Mouse (Mus musculus): ENCODE data around the gene Cct3. TPM values are rescaled to one million over a fixed set of nuclear protein-coding genes. Genes with fewer than 3 reads are reported as not detected.
"Not testable (repeated sequence)": the region's sequence is repeated elsewhere in the genome, so short reads cannot be mapped to it uniquely, and the experiment has no call there.

The Cct3 gene
- polyA plus RNA-seq, 1 experiment, result 81.0 TPM

DNA sequence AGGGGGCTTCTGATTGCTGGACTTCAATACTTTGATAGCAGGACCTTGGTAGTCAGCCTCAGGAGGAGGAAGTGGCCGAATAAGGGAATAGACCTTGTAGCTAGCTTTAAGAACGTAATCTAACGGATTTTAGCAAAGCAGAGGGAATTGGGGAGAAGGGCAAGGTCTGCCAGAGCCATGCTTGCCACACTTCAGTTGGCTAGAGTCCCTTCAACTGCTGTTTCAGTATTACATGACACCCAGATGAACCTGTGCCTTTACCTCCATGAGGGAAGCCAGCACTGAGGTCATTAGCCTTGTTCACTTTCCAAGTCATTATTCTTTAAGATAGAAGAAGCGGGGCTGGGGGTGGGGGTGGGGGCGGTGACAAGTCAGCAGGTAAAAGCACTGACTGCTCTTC lies 27.9 kb upstream of the Cct3 start:
- Histone ChIP-seq H3K4me3 (replicated peaks; ENCODE audit: control insufficient read depth, low read depth, low read length) (no peak overlapping the region), H3K4me1 (ENCODE audit: control insufficient read depth, insufficient read depth, low read length) (no peaks in the 10 kb centered on the region), H3K27ac (ENCODE audit: control insufficient read depth, insufficient read depth, low read depth, low read length, poor library complexity) (no peak overlapping the region)
- 87% methylated on average over 5 of the region's 5 CpGs for WGBS
- TF ChIP-seq CTCF (IDR thresholded peaks at IDR 0.05; ENCODE audit: control insufficient read depth, insufficient read depth, low read length) (no peak), POLR2A (IDR thresholded peaks at IDR 0.05; ENCODE audit: borderline replicate concordance, control insufficient read depth, low read depth, low read length) (no peak)

DNA sequence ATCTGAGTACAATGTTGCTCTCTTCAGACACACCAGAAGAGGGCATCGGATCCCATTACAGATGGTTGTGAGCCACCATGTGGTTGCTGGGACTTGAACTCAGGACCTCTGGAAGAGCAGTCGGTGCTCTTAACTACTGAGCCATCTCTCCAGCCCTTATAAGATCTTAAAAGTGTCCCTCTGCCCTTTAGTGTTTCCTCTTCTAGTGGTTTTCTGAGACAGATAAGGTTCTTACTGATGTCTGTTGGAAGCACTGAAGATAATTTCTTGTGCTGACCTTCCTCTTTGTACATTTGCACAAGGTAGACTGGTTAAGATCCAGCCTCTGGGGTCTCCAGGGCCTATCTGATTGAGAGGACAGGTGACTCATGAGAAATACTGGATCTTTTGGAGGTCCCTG lies 25.6 kb upstream of the Cct3 start:
- H3K4me1 ChIP-seq (ENCODE audit: control insufficient read depth, insufficient read depth, low read length); H3K4me3 ChIP-seq (replicated peaks; ENCODE audit: control insufficient read depth, low read depth, low read length); H3K27ac ChIP-seq (ENCODE audit: control insufficient read depth, insufficient read depth, low read depth, low read length, poor library complexity): not testable (repeated sequence)
- WGBS, result 72% methylated on average over 2 of the region's 2 CpGs

DNA sequence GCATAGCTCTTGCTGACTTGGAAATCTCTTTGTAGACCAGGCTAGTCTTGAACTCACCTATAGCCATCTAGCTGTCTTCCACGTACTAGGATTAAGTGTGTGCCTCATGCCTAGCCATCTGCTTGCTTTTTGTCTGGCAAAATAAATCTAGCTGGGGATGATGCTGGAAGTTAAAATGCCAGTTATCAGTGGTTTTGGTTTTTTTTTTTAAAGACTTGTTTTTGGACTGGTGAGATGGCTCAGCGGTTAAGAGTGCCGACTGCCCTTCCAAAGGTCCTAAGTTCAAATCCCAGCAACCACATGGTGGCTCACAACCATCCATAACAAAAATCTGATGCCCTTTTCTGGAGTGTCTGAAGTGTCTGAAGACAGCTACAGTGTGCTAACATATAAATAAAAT lies 25.1 kb upstream of the Cct3 start:
- Histone ChIP-seq H3K27ac (ENCODE audit: control insufficient read depth, insufficient read depth, low read depth, low read length, poor library complexity) (no peak overlapping the region), H3K4me3 (replicated peaks; ENCODE audit: control insufficient read depth, low read depth, low read length) (no peak overlapping the region), H3K4me1 (ENCODE audit: control insufficient read depth, insufficient read depth, low read length) (no peaks in the 10 kb centered on the region)
- 80% methylated on average over 3 of the region's 3 CpGs for WGBS
- TF ChIP-seq POLR2A (IDR thresholded peaks at IDR 0.05; ENCODE audit: borderline replicate concordance, control insufficient read depth, low read depth, low read length), result no peak
- TF ChIP-seq CTCF (IDR thresholded peaks at IDR 0.05; ENCODE audit: control insufficient read depth, insufficient read depth, low read length), result no peak

DNA sequence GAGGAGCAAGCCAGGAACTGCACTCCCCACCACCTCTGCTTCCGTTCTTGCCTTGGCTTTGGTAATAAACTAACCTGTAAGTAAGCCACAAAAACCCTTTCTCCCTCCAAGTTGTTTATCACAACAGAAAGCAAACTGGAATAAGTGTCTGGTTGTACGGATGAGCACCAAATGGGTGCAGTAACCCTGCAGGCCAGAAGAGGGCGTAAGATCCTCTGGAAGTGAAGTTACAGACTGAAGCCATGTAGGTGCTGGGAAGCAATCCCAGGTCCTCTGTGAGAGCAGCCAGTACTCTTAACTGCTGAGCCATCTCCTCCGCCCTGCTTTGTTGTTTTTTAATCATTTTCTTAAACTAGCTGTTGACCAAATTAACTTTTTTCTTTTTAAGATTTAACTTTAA lies 22.9 kb upstream of the Cct3 start:
- 89% methylated on average over 4 of the region's 4 CpGs for WGBS
- no peak overlapping the region for H3K4me3 ChIP-seq (replicated peaks; ENCODE audit: control insufficient read depth, low read depth, low read length)
- no peak for TF ChIP-seq POLR2A (IDR thresholded peaks at IDR 0.05; ENCODE audit: borderline replicate concordance, control insufficient read depth, low read depth, low read length)
- TF ChIP-seq CTCF (IDR thresholded peaks at IDR 0.05; ENCODE audit: control insufficient read depth, insufficient read depth, low read length), result peak; percentile 35; the same call in 1 of the 2 replicates
- H3K27ac ChIP-seq (ENCODE audit: control insufficient read depth, insufficient read depth, low read depth, low read length, poor library complexity), result no peak overlapping the region
- H3K4me1 ChIP-seq (ENCODE audit: control insufficient read depth, insufficient read depth, low read length), result no peaks in the 10 kb centered on the region

DNA sequence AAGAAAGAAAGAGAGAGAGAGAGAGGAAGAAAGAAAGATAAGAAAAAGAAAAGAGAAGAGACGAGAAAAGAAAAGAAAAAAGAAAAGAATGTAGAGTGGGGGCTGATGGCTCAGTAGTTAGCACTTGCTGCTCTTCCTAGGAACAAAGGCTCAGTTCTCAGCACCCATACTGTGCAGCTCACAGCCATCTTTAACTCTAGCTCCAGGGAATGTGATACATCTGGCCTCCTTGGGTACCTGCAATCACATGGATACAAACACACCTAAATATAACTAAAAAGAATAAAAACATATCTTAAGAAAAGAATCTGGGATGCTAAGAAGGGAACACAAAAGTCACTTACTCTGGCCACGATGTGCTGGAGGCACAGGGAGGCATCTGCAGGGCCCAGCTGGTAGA lies 20.8 kb upstream of the Cct3 start:
- no peak overlapping the region for H3K27ac ChIP-seq (ENCODE audit: control insufficient read depth, insufficient read depth, low read depth, low read length, poor library complexity)
- 71% methylated on average over 2 of the region's 2 CpGs for WGBS
- no peak for TF ChIP-seq POLR2A (IDR thresholded peaks at IDR 0.05; ENCODE audit: borderline replicate concordance, control insufficient read depth, low read depth, low read length)
- TF ChIP-seq CTCF (IDR thresholded peaks at IDR 0.05; ENCODE audit: control insufficient read depth, insufficient read depth, low read length), result no peak
- H3K4me1 ChIP-seq (ENCODE audit: control insufficient read depth, insufficient read depth, low read length), result no peaks in the 10 kb centered on the region
- no peak overlapping the region for H3K4me3 ChIP-seq (replicated peaks; ENCODE audit: control insufficient read depth, low read depth, low read length)

DNA sequence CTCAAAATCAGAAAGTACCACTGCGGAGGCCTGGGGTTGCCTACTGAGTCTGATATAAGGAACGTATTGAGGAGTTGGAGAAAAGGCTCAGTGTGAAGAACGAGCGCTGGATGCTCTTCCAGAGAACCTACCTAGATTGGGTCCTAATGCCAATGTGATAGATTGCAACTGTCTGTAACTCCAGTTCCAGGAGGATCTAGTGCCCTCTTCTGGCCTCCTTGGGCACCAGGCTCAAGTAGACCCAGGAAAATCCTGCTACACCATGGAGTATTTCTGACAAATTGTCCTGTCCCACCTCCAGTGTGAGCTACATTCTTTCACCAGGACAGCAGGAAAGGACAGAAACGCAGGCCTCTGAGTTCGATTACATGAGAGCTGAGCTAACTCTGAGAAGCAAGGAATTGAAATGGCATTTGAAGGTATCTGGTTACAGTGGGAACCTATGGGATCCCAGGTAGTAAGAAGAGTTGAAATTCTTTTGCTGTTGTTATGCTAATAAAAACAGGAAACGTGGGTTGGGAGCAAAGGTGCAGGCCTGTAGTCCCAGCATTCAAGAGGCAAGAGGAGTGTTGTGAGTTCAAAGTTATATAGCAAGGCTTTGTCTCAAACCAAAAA lies 20.3 kb upstream of the Cct3 start:
- no peak overlapping the region for H3K4me3 ChIP-seq (replicated peaks; ENCODE audit: control insufficient read depth, low read depth, low read length)
- no peak overlapping the region for H3K27ac ChIP-seq (ENCODE audit: control insufficient read depth, insufficient read depth, low read depth, low read length, poor library complexity)
- no peaks in the 10 kb centered on the region for H3K4me1 ChIP-seq (ENCODE audit: control insufficient read depth, insufficient read depth, low read length)
- 58% methylated on average over 7 of the region's 7 CpGs for WGBS
- TF ChIP-seq CTCF (IDR thresholded peaks at IDR 0.05; ENCODE audit: control insufficient read depth, insufficient read depth, low read length) (peak; percentile 25; the same call in 1 of the 2 replicates), POLR2A (IDR thresholded peaks at IDR 0.05; ENCODE audit: borderline replicate concordance, control insufficient read depth, low read depth, low read length) (no peak)

DNA sequence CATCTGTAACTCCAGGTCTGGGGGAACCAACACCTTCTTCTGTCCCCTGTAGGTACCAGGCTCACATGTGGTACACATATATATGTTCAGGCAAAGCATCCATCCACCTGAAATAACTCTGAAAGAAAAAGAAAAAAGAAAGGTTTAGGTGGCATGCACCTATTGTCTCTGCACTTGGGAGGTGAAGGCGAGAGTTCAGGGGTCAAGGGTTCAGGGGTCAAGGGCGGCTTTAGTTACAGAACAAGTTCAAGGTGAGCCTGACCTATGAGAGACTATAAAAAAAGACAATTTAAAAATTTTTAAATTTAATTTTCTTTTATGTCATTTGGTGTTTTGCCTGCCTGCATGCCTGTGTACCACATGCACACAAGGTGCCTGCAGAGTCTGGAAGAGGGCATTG lies 16.9 kb upstream of the Cct3 start:
- 83% methylated on average over 2 of the region's 2 CpGs for WGBS
- Histone ChIP-seq H3K4me3 (replicated peaks; ENCODE audit: control insufficient read depth, low read depth, low read length) (no peak overlapping the region), H3K27ac (ENCODE audit: control insufficient read depth, insufficient read depth, low read depth, low read length, poor library complexity) (no peak overlapping the region), H3K4me1 (ENCODE audit: control insufficient read depth, insufficient read depth, low read length) (no peaks in the 10 kb centered on the region)
- TF ChIP-seq CTCF (IDR thresholded peaks at IDR 0.05; ENCODE audit: control insufficient read depth, insufficient read depth, low read length), result no peak
- TF ChIP-seq POLR2A (IDR thresholded peaks at IDR 0.05; ENCODE audit: borderline replicate concordance, control insufficient read depth, low read depth, low read length), result no peak

DNA sequence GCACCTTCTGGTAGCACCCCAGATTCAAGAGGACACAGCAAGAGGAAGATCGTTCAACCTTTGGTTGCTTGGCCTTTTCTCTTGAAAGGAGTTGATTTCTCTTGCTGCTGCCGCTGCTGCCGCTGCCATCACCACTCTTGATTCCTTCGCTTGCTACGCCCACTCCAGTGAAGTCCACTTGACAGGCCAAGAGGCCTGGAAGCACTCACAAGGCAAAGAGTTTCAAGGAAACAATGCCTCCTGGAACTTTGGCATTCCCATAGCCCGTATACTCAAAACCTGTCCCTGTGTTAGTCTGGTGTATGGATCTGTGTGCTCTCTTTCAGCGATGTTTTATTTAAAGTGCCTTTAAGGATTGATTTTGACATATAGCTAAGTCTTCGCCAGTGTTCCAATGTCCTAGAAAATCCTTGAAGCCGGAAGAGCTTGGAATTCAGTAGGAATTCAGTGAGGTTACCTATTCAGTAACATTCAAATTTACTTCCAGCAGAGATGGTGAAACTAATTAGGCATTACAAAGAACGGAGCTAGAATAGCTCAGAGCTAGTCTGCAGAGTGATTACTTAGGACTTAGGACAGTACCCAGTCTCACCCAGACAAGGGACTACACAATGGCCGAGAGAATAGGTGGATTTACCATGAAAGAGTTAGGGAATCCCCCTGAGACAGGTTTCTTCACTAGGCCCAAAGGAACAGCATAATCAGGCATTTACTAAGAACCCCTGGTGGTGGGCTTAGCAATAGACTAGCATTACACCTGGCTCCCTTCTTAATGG lies 15.6 kb upstream of the Cct3 start:
- H3K4me1 ChIP-seq (ENCODE audit: control insufficient read depth, insufficient read depth, low read length); H3K4me3 ChIP-seq (replicated peaks; ENCODE audit: control insufficient read depth, low read depth, low read length); H3K27ac ChIP-seq (ENCODE audit: control insufficient read depth, insufficient read depth, low read depth, low read length, poor library complexity): not testable (repeated sequence)
- WGBS, result 79% methylated on average over 11 of the region's 11 CpGs

DNA sequence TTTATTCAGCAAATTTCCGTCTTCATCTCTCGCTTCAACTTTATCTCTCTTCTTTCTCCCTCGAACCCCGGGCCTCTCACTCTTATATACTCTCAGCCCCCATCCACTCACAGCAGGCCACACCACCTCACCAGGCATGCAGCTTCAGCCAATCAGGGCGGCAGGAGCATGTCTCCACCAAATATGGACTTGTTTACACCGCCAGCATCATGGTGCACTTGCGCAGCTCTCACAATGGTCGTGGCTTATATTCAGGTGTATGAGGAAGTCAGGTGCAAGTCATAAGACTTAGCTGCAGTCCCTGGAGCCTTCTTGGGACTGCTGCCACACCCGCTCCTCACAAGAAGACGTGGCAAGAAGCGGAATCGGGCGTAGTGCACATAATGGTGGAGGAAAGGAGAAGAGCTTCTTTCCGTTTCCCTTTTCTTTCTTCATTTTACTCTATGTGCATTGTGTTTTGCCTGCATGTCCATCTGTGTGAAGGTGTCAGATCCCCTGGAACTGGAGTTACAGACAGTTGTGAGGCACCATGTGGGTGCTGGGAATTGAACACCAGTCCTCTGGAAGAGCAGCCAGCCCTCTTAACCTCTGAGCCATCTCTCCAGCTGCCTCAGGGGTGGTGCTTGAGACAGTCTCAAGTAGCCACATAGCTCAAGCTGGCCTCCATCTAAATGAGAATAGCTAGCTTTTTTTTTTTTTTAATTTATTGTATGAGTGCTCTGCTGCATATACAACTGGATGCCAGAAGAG lies 11.9 kb upstream of the Cct3 start:
- not testable (repeated sequence) for H3K4me1 ChIP-seq (ENCODE audit: control insufficient read depth, insufficient read depth, low read length); H3K27ac ChIP-seq (ENCODE audit: control insufficient read depth, insufficient read depth, low read depth, low read length, poor library complexity); H3K4me3 ChIP-seq (replicated peaks; ENCODE audit: control insufficient read depth, low read depth, low read length)
- WGBS, result 85% methylated on average over 14 of the region's 14 CpGs

DNA sequence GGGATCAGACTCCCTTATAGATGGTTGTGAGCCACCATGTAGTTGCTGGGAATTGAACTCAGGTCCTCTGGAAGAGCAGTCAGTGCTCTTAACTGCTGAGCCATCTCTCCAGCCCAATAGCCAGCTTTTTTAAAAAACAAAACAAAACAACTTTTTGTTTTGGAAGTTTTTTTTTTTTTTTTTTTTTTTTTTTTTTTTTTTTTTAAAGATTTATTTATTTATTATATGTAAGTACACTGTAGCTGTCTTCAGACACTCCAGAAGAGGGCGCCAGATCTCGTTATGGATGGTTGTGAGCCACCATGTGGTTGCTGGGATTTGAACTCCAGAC lies 11.4 kb upstream of the Cct3 start:
- not testable (repeated sequence) for H3K4me3 ChIP-seq (replicated peaks; ENCODE audit: control insufficient read depth, low read depth, low read length); H3K4me1 ChIP-seq (ENCODE audit: control insufficient read depth, insufficient read depth, low read length); H3K27ac ChIP-seq (ENCODE audit: control insufficient read depth, insufficient read depth, low read depth, low read length, poor library complexity)
- no CpG with 5 or more reads among the region's 2 CpGs for WGBS

Measured in bone marrow, adult 2 months (tissue).